Comparison of ENCODE assay signal across 8 mouse cellular contexts in the genomic region with DNA sequence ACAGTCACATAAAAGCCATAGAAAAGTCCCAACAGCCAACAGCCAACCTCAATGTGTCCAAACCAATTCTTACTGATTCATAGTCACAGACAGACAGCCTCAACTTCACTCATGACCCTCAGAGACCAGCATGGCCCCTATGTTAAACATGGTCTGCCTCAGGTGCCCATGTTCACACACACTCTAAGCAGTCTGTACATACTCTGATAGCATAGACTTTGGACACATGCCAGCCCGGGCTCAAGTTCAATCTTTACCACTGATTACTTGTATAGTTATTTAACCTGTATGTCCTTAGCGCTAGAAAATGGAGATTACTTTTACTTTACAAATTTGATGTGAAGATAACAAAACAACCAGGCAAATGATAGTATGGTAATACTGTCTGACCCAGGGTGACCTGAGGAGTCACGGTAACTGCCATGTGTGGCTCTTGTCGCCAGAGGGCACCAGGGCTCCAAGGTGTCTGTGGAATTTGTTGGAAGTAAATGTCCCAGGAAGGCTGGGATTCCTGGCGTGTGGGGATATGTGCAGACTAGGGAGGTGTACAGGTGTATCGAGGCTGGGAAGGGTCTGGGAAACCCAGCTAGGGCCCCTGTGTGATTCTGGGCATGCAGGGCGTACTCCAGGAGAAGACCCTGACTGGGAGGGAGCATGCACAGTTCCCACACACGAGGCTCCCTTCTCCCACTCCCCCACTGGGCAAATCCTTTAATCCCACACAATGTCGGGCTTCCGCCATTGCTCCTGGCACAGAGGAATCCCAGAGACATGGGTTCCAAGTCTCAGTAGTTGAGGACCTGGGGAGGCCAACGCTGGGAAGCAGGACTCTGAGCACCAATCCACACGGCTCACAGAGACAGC. TPM values are rescaled to one million over a fixed set of nuclear protein-coding genes. Genes with fewer than 3 reads are reported as not detected.
A peak's percentile ranks its signal among the peaks of the same experiment; 100 is the strongest.
DNase-seq lines count a peak whose midpoint lies in the region; ATAC-seq and TF ChIP-seq lines count a peak whose summit lies in the region.

No protein-coding gene starts in this region.

- no peak overlapping the region for H3K27ac ChIP-seq in cortical plate, adult 2 months (ENCODE audit: insufficient read depth, low read length)
- H3K27ac ChIP-seq in intestine, embryonic 15.5 days: peak overlapping the region; percentile 59
- H3K27ac ChIP-seq in liver, adult 2 months (replicated peaks; ENCODE audit: insufficient read depth, low read depth, low read length): 0 out of 2 replicates have a peak overlapping the region, but pooled peaks have one; percentile 1
- H3K27ac ChIP-seq in midbrain, postnatal 0 days (ENCODE audit: low read depth, low read length): no peak overlapping the region
- H3K27ac ChIP-seq in stomach, embryonic 14.5 days (ENCODE audit: low read length): no peak overlapping the region

- H3K4me1 ChIP-seq in cortical plate, adult 2 months (ENCODE audit: control insufficient read depth, insufficient read depth, low read length): no peaks in the 10 kb centered on the region
- peaks cover 28% of the 10 kb centered on the region for H3K4me1 ChIP-seq in intestine, embryonic 15.5 days (replicated peaks)
- H3K4me1 ChIP-seq in liver, adult 2 months (ENCODE audit: control insufficient read depth, insufficient read depth, low read length): peaks cover 8% of the 10 kb centered on the region
- H3K4me1 ChIP-seq in midbrain, postnatal 0 days (ENCODE audit: insufficient read depth, low read length): no peaks in the 10 kb centered on the region
- peaks cover 21% of the 10 kb centered on the region; the same call in 1 of the 2 replicates for H3K4me1 ChIP-seq in stomach, embryonic 14.5 days (ENCODE audit: control insufficient read depth, insufficient read depth, low read length)

- peak; percentile 94 for TF ChIP-seq CTCF in cortical plate, adult 2 months (IDR thresholded peaks at IDR 0.05; ENCODE audit: extremely low read depth, insufficient read depth, low read length)
- peak; percentile 98 for TF ChIP-seq CTCF in liver, adult 2 months (IDR thresholded peaks at IDR 0.05; ENCODE audit: low read depth, low read length)
- TF ChIP-seq CTCF in midbrain, postnatal 0 days (IDR thresholded peaks at IDR 0.05): peak; percentile 88

- no peaks in the 10 kb centered on the region for H3K27me3 ChIP-seq in intestine, embryonic 15.5 days (replicated peaks)
- H3K27me3 ChIP-seq in liver, adult 2 months (ENCODE audit: control insufficient read depth, insufficient read depth, low read length): no peaks in the 10 kb centered on the region
- H3K27me3 ChIP-seq in midbrain, postnatal 0 days (ENCODE audit: insufficient read depth, low read length): no peaks in the 10 kb centered on the region
- H3K27me3 ChIP-seq in stomach, embryonic 14.5 days (ENCODE audit: control insufficient read depth, insufficient read depth, low read length): no peaks in the 10 kb centered on the region

- H3K79me2 ChIP-seq in liver, adult 2 months (ENCODE audit: control insufficient read depth, insufficient read depth, low read length): no peaks in the 10 kb centered on the region

- no peak for TF ChIP-seq POLR2A in cortical plate, adult 2 months (IDR thresholded peaks at IDR 0.05; ENCODE audit: extremely low read depth, insufficient read depth, low read length)
- no peak for TF ChIP-seq POLR2A in liver, adult 2 months (IDR thresholded peaks at IDR 0.05; ENCODE audit: extremely low read depth, insufficient read depth, low read length)

- peak overlapping the region; percentile 49 for H3K4me2 ChIP-seq in intestine, embryonic 15.5 days (replicated peaks)
- H3K4me2 ChIP-seq in midbrain, postnatal 0 days (ENCODE audit: low read depth, low read length, poor library complexity, severe bottlenecking): 0 out of 2 replicates have a peak overlapping the region, but pooled peaks have one; percentile 9
- H3K4me2 ChIP-seq in stomach, embryonic 14.5 days (replicated peaks; ENCODE audit: low read depth, low read length): 0 out of 2 replicates have a peak overlapping the region, but pooled peaks have one; percentile 11

- peak overlapping the region; percentile 30; the same call in 1 of the 2 replicates for H3K9ac ChIP-seq in intestine, embryonic 15.5 days
- peak overlapping the region; percentile 35 for H3K9ac ChIP-seq in liver, adult 2 months (ENCODE audit: low read depth, low read length)
- no peak overlapping the region for H3K9ac ChIP-seq in midbrain, postnatal 0 days (replicated peaks; ENCODE audit: low read length, poor library complexity, severe bottlenecking)
- H3K9ac ChIP-seq in stomach, embryonic 14.5 days (replicated peaks; ENCODE audit: low read depth, low read length): no peak overlapping the region

- no peak overlapping the region for H3K4me3 ChIP-seq in cortical plate, adult 2 months (ENCODE audit: insufficient read depth, low read length)
- no peak overlapping the region for H3K4me3 ChIP-seq in intestine, embryonic 15.5 days (replicated peaks)
- H3K4me3 ChIP-seq in liver, adult 2 months (ENCODE audit: insufficient read depth, low read depth, low read length): no peak overlapping the region
- no peak overlapping the region for H3K4me3 ChIP-seq in midbrain, postnatal 0 days (ENCODE audit: low read depth, low read length)
- no peak overlapping the region for H3K4me3 ChIP-seq in stomach, embryonic 14.5 days (ENCODE audit: low read depth, low read length)

- WGBS in intestine, embryonic 15.5 days: 8% methylated on average over 12 of the region's 12 CpGs
- 6% methylated on average over 12 of the region's 12 CpGs for WGBS in liver, adult 2 months
- WGBS in midbrain, postnatal 0 days: 7% methylated on average over 12 of the region's 12 CpGs
- WGBS in stomach, embryonic 14.5 days: 8% methylated on average over 12 of the region's 12 CpGs

- peak; percentile 65 for ATAC-seq in intestine, embryonic 15.5 days
- peak; percentile 18; the same call in 1 of the 2 replicates for ATAC-seq in midbrain, postnatal 0 days (ENCODE audit: low FRiP score)
- peak; percentile 31; the same call in 1 of the 2 replicates for ATAC-seq in stomach, embryonic 14.5 days (ENCODE audit: insufficient number of reproducible peaks, insufficient read depth, low FRiP score, low read depth)

- H3K36me3 ChIP-seq in intestine, embryonic 15.5 days: no peaks in the 10 kb centered on the region
- H3K36me3 ChIP-seq in liver, adult 2 months (ENCODE audit: control insufficient read depth, insufficient read depth, low read length): no peaks in the 10 kb centered on the region
- H3K36me3 ChIP-seq in midbrain, postnatal 0 days (ENCODE audit: insufficient read depth, low read length): no peaks in the 10 kb centered on the region
- H3K36me3 ChIP-seq in stomach, embryonic 14.5 days (ENCODE audit: control insufficient read depth, insufficient read depth, low read length): no peaks in the 10 kb centered on the region

- DNase-seq in urinary bladder, adult 18-20 months (ENCODE audit: low spot score in 2 of 2): peak; percentile 30 to 71
- no peak for DNase-seq in urinary bladder, postnatal 10 days (ENCODE audit: low spot score)
- DNase-seq in gastrocnemius, postnatal 25 days: peak; percentile 51
- DNase-seq in liver, adult 2 months (ENCODE audit: extremely low read depth, low read depth, low spot score): peak; percentile 78
- DNase-seq in midbrain, postnatal 0 days (ENCODE audit: low spot score): peak; percentile 63

- H3K9me3 ChIP-seq in intestine, embryonic 15.5 days: no peaks in the 10 kb centered on the region
- no peaks in the 10 kb centered on the region for H3K9me3 ChIP-seq in midbrain, postnatal 0 days (ENCODE audit: low read length)
- no peaks in the 10 kb centered on the region for H3K9me3 ChIP-seq in stomach, embryonic 14.5 days (ENCODE audit: control insufficient read depth, low read depth, low read length)

RNA-seq across cellular contexts. Expression of gene Slc6a9, which starts 4.8 kb away (rescaled TPM):
- 50.6 and 56.0 TPM in 2 replicates for polyA plus RNA-seq in cortical plate, adult 2 months (2012; rRNA removed)
- total RNA-seq in gastrocnemius, postnatal 25 days (2021): 1 to 10 TPM; 5.0 to 6.8 TPM
- polyA plus RNA-seq in intestine, embryonic 15.5 days (2015; fragmentation: Nextera tagmentation; extraction: Ambion mirVana): 9.0 and 11.3 TPM in 2 replicates
- total RNA-seq in liver, adult 2 months (2014; rRNA removed): 9.1 and 11.0 TPM in 2 replicates
- polyA plus RNA-seq in liver, adult 2 months (2012; rRNA removed): 51.0 and 57.0 TPM in 2 replicates
- total RNA-seq in midbrain, postnatal 0 days (2014; rRNA removed): 71.2 and 105 TPM in 2 replicates
- 58.7 and 70.5 TPM in 2 replicates for polyA plus RNA-seq in midbrain, postnatal 0 days (2015; fragmentation: Nextera tagmentation; extraction: Ambion mirVana)
- 11.0 and 11.6 TPM in 2 replicates for polyA plus RNA-seq in stomach, embryonic 14.5 days (2014; fragmentation: Nextera tagmentation; extraction: Ambion mirVana)

RNA-seq across cellular contexts. Expression of gene Ccdc24, which starts 42.9 kb away (rescaled TPM):
- 1.4 and 2.1 TPM in 2 replicates for polyA plus RNA-seq in cortical plate, adult 2 months (2012; rRNA removed)
- not detected for total RNA-seq in gastrocnemius, postnatal 25 days (2021)
- 0.48 and 1.0 TPM in 2 replicates for polyA plus RNA-seq in intestine, embryonic 15.5 days (2015; fragmentation: Nextera tagmentation; extraction: Ambion mirVana)
- total RNA-seq in liver, adult 2 months (2014; rRNA removed): not detected in 2 replicates
- polyA plus RNA-seq in liver, adult 2 months (2012; rRNA removed): 0.51 and 0.54 TPM in 2 replicates
- total RNA-seq in midbrain, postnatal 0 days (2014; rRNA removed): 2.0 and 9.0 TPM in 2 replicates
- 1.2 and 1.4 TPM in 2 replicates for polyA plus RNA-seq in midbrain, postnatal 0 days (2015; fragmentation: Nextera tagmentation; extraction: Ambion mirVana)
- polyA plus RNA-seq in stomach, embryonic 14.5 days (2014; fragmentation: Nextera tagmentation; extraction: Ambion mirVana): 2.0 and 2.4 TPM in 2 replicates

RNA-seq across cellular contexts. Expression of gene B4galt2, which starts 53.8 kb away (rescaled TPM):
- 119 and 122 TPM in 2 replicates for polyA plus RNA-seq in cortical plate, adult 2 months (2012; rRNA removed)
- 1 to 10 TPM; 2.6 to 3.5 TPM for total RNA-seq in gastrocnemius, postnatal 25 days (2021)
- polyA plus RNA-seq in intestine, embryonic 15.5 days (2015; fragmentation: Nextera tagmentation; extraction: Ambion mirVana): 14.0 and 15.6 TPM in 2 replicates
- 0.18 and 0.34 TPM in 2 replicates for total RNA-seq in liver, adult 2 months (2014; rRNA removed)
- 0.29 and 0.80 TPM in 2 replicates for polyA plus RNA-seq in liver, adult 2 months (2012; rRNA removed)
- total RNA-seq in midbrain, postnatal 0 days (2014; rRNA removed): 238 and 337 TPM in 2 replicates
- 86.8 and 92.9 TPM in 2 replicates for polyA plus RNA-seq in midbrain, postnatal 0 days (2015; fragmentation: Nextera tagmentation; extraction: Ambion mirVana)
- polyA plus RNA-seq in stomach, embryonic 14.5 days (2014; fragmentation: Nextera tagmentation; extraction: Ambion mirVana): 30.3 and 32.1 TPM in 2 replicates

RNA-seq across cellular contexts. Expression of gene Atp6v0b, which starts 57.6 kb away (rescaled TPM):
- 800 and 801 TPM in 2 replicates for polyA plus RNA-seq in cortical plate, adult 2 months (2012; rRNA removed)
- total RNA-seq in gastrocnemius, postnatal 25 days (2021): 10 to 100 TPM; 72.1 to 75.9 TPM
- polyA plus RNA-seq in intestine, embryonic 15.5 days (2015; fragmentation: Nextera tagmentation; extraction: Ambion mirVana): 239 and 288 TPM in 2 replicates
- 124 and 163 TPM in 2 replicates for total RNA-seq in liver, adult 2 months (2014; rRNA removed)
- polyA plus RNA-seq in liver, adult 2 months (2012; rRNA removed): 238 and 244 TPM in 2 replicates
- total RNA-seq in midbrain, postnatal 0 days (2014; rRNA removed): 607 and 625 TPM in 2 replicates
- 667 and 754 TPM in 2 replicates for polyA plus RNA-seq in midbrain, postnatal 0 days (2015; fragmentation: Nextera tagmentation; extraction: Ambion mirVana)
- polyA plus RNA-seq in stomach, embryonic 14.5 days (2014; fragmentation: Nextera tagmentation; extraction: Ambion mirVana): 186 and 200 TPM in 2 replicates

Comparison
In these comparisons a context has a peak if more than half of its experiments do, and no peak if none do; other contexts are left out.
1. H3K27ac ChIP-seq: peak in intestine, embryonic 15.5 days (single experiment) and liver, adult 2 months (single experiment); none in cortical plate, adult 2 months (single experiment), midbrain, postnatal 0 days (single experiment) and stomach, embryonic 14.5 days (single experiment).
2. H3K9ac ChIP-seq: peak in intestine, embryonic 15.5 days (single experiment) and liver, adult 2 months (single experiment); none in midbrain, postnatal 0 days (single experiment) and stomach, embryonic 14.5 days (single experiment).
3. Peak in every context shown above with its lines, with median percentiles within 50 percentile points of each other: CTCF ChIP-seq, ATAC-seq and H3K4me2 ChIP-seq.